Mouse (Mus musculus): ENCODE measurements at regions not wholly inside any gene's neighbourhood (a gene's known extent, or its start where the extent isn't known, plus 50 kb on each side); places are given as distances from the start of the nearest gene placed in this dataset.

GRCm38 (mm10) chr1:51687484-51688223 lies 209.4 kb upstream of the Nabp1 start:
- TF ChIP-seq CTCF (IDR thresholded peaks at IDR 0.05; ENCODE audit: low read depth), result no peak
- TF ChIP-seq EP300 (IDR thresholded peaks at IDR 0.05; ENCODE audit: low read depth), result no peak
